Mouse (Mus musculus): ENCODE data around the gene Sla2. TPM values are rescaled to one million over a fixed set of nuclear protein-coding genes. Genes with fewer than 3 reads are reported as not detected.
"Not testable (repeated sequence)": the region's sequence is repeated elsewhere in the genome, so short reads cannot be mapped to it uniquely, and the experiment has no call there.

Sla2 gene
- total RNA-seq, 2 experiments from 2014 or later: 0.63 to 0.82 TPM

GRCm38 (mm10) chr2:156868994-156869393 lies 18.0 kb downstream of the Sla2 start:
- no peak for DNase-seq (ENCODE audit: low spot score in 2 of 2)

- no peak for DNase-seq (ENCODE audit: low spot score in 2 of 2)
Observed at GRCm38 (mm10) chr2:156864481-156864880, 22.5 kb downstream of the Sla2 start.

- no peak for DNase-seq (ENCODE audit: low spot score in 2 of 2)
Observed at GRCm38 (mm10) chr2:156863487-156864160, 23.4 kb downstream of the Sla2 start.

GRCm38 (mm10) chr2:156862772-156863486 lies 24.1 kb downstream of the Sla2 start, which contains the start of gene Rab5if:
Gene Rab5if (plus strand): TSS chr2:156863128.
- peak; percentile 99 for DNase-seq (ENCODE audit: low spot score in 2 of 2)

GRCm38 (mm10) chr2:156862041-156862717 lies 24.8 kb downstream of the Sla2 start:
- peak in 1 of 2 experiments; percentile 15 for DNase-seq (ENCODE audit: low spot score in 2 of 2)

GRCm38 (mm10) chr2:156858671-156859070 lies 28.3 kb downstream of the Sla2 start:
- DNase-seq (ENCODE audit: low spot score in 2 of 2): no peak

GRCm38 (mm10) chr2:156857835-156858234 lies 29.2 kb downstream of the Sla2 start, which contains the start of gene 4930518I15Rik:
Gene 4930518I15Rik (minus strand): TSS chr2:156857946.
- DNase-seq (ENCODE audit: low spot score in 2 of 2): no peak

GRCm38 (mm10) chr2:156857385-156857791 lies 29.6 kb downstream of the Sla2 start:
- DNase-seq (ENCODE audit: low spot score in 2 of 2): no peak

GRCm38 (mm10) chr2:156856311-156856710 lies 30.7 kb downstream of the Sla2 start:
- DNase-seq (ENCODE audit: low spot score in 2 of 2): no peak

GRCm38 (mm10) chr2:156853999-156854771 lies 32.8 kb downstream of the Sla2 start:
- peak; percentile 42 to 45 for DNase-seq (ENCODE audit: low spot score in 2 of 2)

- DNase-seq (ENCODE audit: low spot score in 2 of 2): not testable (repeated sequence)
Observed at GRCm38 (mm10) chr2:156853584-156853983, 33.4 kb downstream of the Sla2 start.

- no peak for DNase-seq (ENCODE audit: low spot score in 2 of 2)
Observed at GRCm38 (mm10) chr2:156850505-156850904, 36.5 kb downstream of the Sla2 start.

GRCm38 (mm10) chr2:156848526-156849182 lies 38.3 kb downstream of the Sla2 start:
- no peak for DNase-seq (ENCODE audit: low spot score in 2 of 2)

- no peak for DNase-seq (ENCODE audit: low spot score in 2 of 2)
Observed at GRCm38 (mm10) chr2:156847653-156848052, 39.3 kb downstream of the Sla2 start.

- DNase-seq (ENCODE audit: low spot score in 2 of 2): no peak
Observed at GRCm38 (mm10) chr2:156844715-156845114, 42.3 kb downstream of the Sla2 start.

GRCm38 (mm10) chr2:156843331-156843730 lies 43.7 kb downstream of the Sla2 start:
- no peak for DNase-seq (ENCODE audit: low spot score in 2 of 2)

- DNase-seq (ENCODE audit: low spot score in 2 of 2): no peak
Observed at GRCm38 (mm10) chr2:156842711-156843110, 44.3 kb downstream of the Sla2 start.

- peak; percentile 11 to 42 for DNase-seq (ENCODE audit: low spot score in 2 of 2)
Observed at GRCm38 (mm10) chr2:156841841-156842706, 44.9 kb downstream of the Sla2 start.

- peak; percentile 66 to 82 for DNase-seq (ENCODE audit: low spot score in 2 of 2)
Observed at GRCm38 (mm10) chr2:156841028-156841840, 45.8 kb downstream of the Sla2 start.
